Mouse (Mus musculus): ENCODE results near the gene Slc22a16.
"Not testable (repeated sequence)": the region's sequence is repeated elsewhere in the genome, so short reads cannot be mapped to it uniquely, and the experiment has no call there.

The Slc22a16 gene

GRCm38 (mm10) chr10:40570036-40570435, at the start of gene Slc22a16:
TSS of gene Slc22a16 (plus strand) at chr10:40570336.
- no peak for DNase-seq (ENCODE audit: low spot score)

- no peak for DNase-seq (ENCODE audit: low spot score)
Observed at GRCm38 (mm10) chr10:40521579-40521978, 48.6 kb upstream of the Slc22a16 start.

GRCm38 (mm10) chr10:40523312-40523975, 46.7 kb upstream of the Slc22a16 start:
- DNase-seq (ENCODE audit: low spot score): no peak

- no peak for DNase-seq (ENCODE audit: low spot score)
Observed at GRCm38 (mm10) chr10:40524032-40524806, 45.9 kb upstream of the Slc22a16 start.

GRCm38 (mm10) chr10:40524991-40525390, 45.1 kb upstream of the Slc22a16 start:
- peak; percentile 62 for DNase-seq (ENCODE audit: low spot score)

GRCm38 (mm10) chr10:40525616-40526155, 44.5 kb upstream of the Slc22a16 start:
- no peak for DNase-seq (ENCODE audit: low spot score)

GRCm38 (mm10) chr10:40526301-40526761, 43.8 kb upstream of the Slc22a16 start:
- no peak for DNase-seq (ENCODE audit: low spot score)

GRCm38 (mm10) chr10:40526986-40527385, 43.1 kb upstream of the Slc22a16 start:
- no peak for DNase-seq (ENCODE audit: low spot score)

GRCm38 (mm10) chr10:40527573-40527972, 42.6 kb upstream of the Slc22a16 start:
- DNase-seq (ENCODE audit: low spot score): no peak

GRCm38 (mm10) chr10:40528668-40529067, 41.5 kb upstream of the Slc22a16 start:
- no peak for DNase-seq (ENCODE audit: low spot score)

- DNase-seq (ENCODE audit: low spot score): peak; percentile 49
Observed at GRCm38 (mm10) chr10:40529617-40530016, 40.5 kb upstream of the Slc22a16 start.

- no peak for DNase-seq (ENCODE audit: low spot score)
Observed at GRCm38 (mm10) chr10:40530661-40531060, 39.5 kb upstream of the Slc22a16 start.

GRCm38 (mm10) chr10:40532586-40532985, 37.5 kb upstream of the Slc22a16 start:
- DNase-seq (ENCODE audit: low spot score): not testable (repeated sequence)

GRCm38 (mm10) chr10:40541351-40541750, 28.8 kb upstream of the Slc22a16 start:
- no peak for DNase-seq (ENCODE audit: low spot score)

GRCm38 (mm10) chr10:40549317-40549716, 20.8 kb upstream of the Slc22a16 start:
- no peak for DNase-seq (ENCODE audit: low spot score)

GRCm38 (mm10) chr10:40551801-40552200, 18.3 kb upstream of the Slc22a16 start:
- DNase-seq (ENCODE audit: low spot score): no peak

- not testable (repeated sequence) for DNase-seq (ENCODE audit: low spot score)
Observed at GRCm38 (mm10) chr10:40565695-40566094, 4.4 kb upstream of the Slc22a16 start.

GRCm38 (mm10) chr10:40575912-40576634, 5.9 kb downstream of the Slc22a16 start:
- DNase-seq (ENCODE audit: low spot score): no peak

GRCm38 (mm10) chr10:40583584-40584255, 13.6 kb downstream of the Slc22a16 start:
- no peak for DNase-seq (ENCODE audit: low spot score)

GRCm38 (mm10) chr10:40592186-40592585, 22.1 kb downstream of the Slc22a16 start:
- DNase-seq (ENCODE audit: low spot score): no peak

- DNase-seq (ENCODE audit: low spot score): no peak
Observed at GRCm38 (mm10) chr10:40597177-40597576, 27.0 kb downstream of the Slc22a16 start.

All from urinary bladder, postnatal 14 days (tissue).